Mouse (Mus musculus) heart, embryonic 13.5 days (tissue): Measurements from ENCODE around the gene Tmcc3. TPM values are rescaled to one million over a fixed set of nuclear protein-coding genes. Genes with fewer than 3 reads are reported as not detected.

Experiments used
- ATAC-seq: fragments of 200-750 bp; cut with Nextera tagmentation; 2 replicates; pipeline ENCODE4 v1.8.0; 2017; ENCODE audit warnings: moderate TSS enrichment; ENCODE audit not compliant: insufficient number of reproducible peaks, low FRiP score, low TSS enrichment; ENCODE audit errors: extremely low read depth
- H3K27ac ChIP-seq: fragments of 300-500 bp; sonication (generic); replicated peaks from 2 replicates; pipeline ENCODE4 v1.5.1; 2015; ENCODE audit warnings: moderate library complexity, mild to moderate bottlenecking, inconsistent platforms
- H3K27me3 ChIP-seq: fragments of 300-500 bp; sonication (generic); replicated peaks from 2 replicates; pipeline ENCODE4 v1.6.1; 2015; ENCODE audit warnings: mild to moderate bottlenecking, inconsistent platforms
- H3K36me3 ChIP-seq: fragments of 300-500 bp; sonication (generic); 2 replicates; pipeline ENCODE4 v1.6.1; 2015; ENCODE audit warnings: mild to moderate bottlenecking, inconsistent platforms
- H3K4me1 ChIP-seq: fragments of 300-500 bp; sonication (generic); 2 replicates; pipeline ENCODE4 v1.6.1; 2015; ENCODE audit warnings: inconsistent platforms
- H3K4me2 ChIP-seq: fragments of 300-500 bp; sonication (generic); 2 replicates; pipeline ENCODE4 v1.6.1; 2015; ENCODE audit warnings: inconsistent platforms, mild to moderate bottlenecking, moderate library complexity
- H3K4me3 ChIP-seq: fragments of 300-500 bp; sonication (generic); 2 replicates; pipeline ENCODE4 v1.5.1; 2015; ENCODE audit warnings: moderate library complexity, mild to moderate bottlenecking, inconsistent platforms
- H3K9ac ChIP-seq: fragments of 300-500 bp; sonication (generic); 2 replicates; pipeline ENCODE4 v1.6.1; 2015; ENCODE audit warnings: inconsistent platforms, mild to moderate bottlenecking, moderate library complexity
- H3K9me3 ChIP-seq: fragments of 300-500 bp; sonication (generic); 2 replicates; pipeline ENCODE4 v1.6.1; 2016; ENCODE audit warnings: inconsistent platforms
- WGBS: fragments of 180-500 bp; shearing (Covaris S2); methylation state at CpG from one replicate; pipeline ENCODE4 v1.1.7; 2015; ENCODE audit warnings: mixed read lengths; 5-methylcytosine and 5-hydroxymethylcytosine counted together
- polyA plus RNA-seq: library from polyadenylated mRNA; unstranded; fragments of >200 nt; fragmentation: Nextera tagmentation; extraction: Ambion mirVana; gene quantifications from 2 replicates; pipeline ENCODE4 v1.2.1, GENCODE M21; 2015

The Tmcc3 gene
- polyA plus RNA-seq, 1 experiment from 2014 or later, result 6.2 TPM

GRCm38 (mm10) chr10:94335047-94335446 is 23.3 kb downstream of the Tmcc3 start:
- no peak overlapping the region for H3K27ac ChIP-seq
- ATAC-seq, result no peak
- H3K36me3 ChIP-seq, result no peaks in the 10 kb centered on the region
- H3K4me1 ChIP-seq, result peaks cover 18% of the 10 kb centered on the region
- H3K9ac ChIP-seq, result no peak overlapping the region
- H3K27me3 ChIP-seq, result no peaks in the 10 kb centered on the region
- WGBS, result 72% methylated on average over 10 of the region's 10 CpGs
- H3K4me3 ChIP-seq, result no peak overlapping the region
- H3K4me2 ChIP-seq, result no peak overlapping the region
- no peaks in the 10 kb centered on the region for H3K9me3 ChIP-seq

DNA sequence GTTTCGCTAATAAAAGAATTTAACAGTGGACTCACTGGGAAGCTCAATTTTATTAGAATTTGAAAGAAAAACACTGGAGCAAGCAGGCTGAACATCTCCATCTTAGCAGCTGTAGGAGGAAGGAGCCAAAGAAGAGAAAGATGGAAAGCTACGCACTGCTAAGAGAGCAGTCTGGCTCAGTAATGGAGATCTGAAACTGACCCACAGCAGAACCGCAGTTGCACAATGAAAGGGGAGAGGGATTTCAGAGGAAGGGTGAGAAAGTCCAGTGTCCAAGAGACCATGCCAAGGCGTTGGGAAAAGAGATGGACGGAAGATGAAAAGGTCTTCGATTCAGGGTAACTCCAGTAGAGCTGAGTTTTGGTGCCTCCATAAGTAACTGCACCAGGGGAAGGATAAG is 24.3 kb downstream of the Tmcc3 start:
- no peak for ATAC-seq
- Histone ChIP-seq H3K4me3 (no peak overlapping the region), H3K9me3 (no peaks in the 10 kb centered on the region), H3K4me2 (no peak overlapping the region), H3K4me1 (peaks cover 8% of the 10 kb centered on the region; the same call in 1 of the 2 replicates), H3K27me3 (no peaks in the 10 kb centered on the region), H3K36me3 (no peaks in the 10 kb centered on the region), H3K9ac (no peak overlapping the region), H3K27ac (no peak overlapping the region)
- WGBS, result 82% methylated on average over 6 of the region's 6 CpGs

GRCm38 (mm10) chr10:94341501-94341900 is 29.8 kb downstream of the Tmcc3 start:
- 53% methylated on average over 17 of the region's 17 CpGs for WGBS
- H3K4me3 ChIP-seq, result peak overlapping the region; percentile 24; the same call in 1 of the 2 replicates

DNA sequence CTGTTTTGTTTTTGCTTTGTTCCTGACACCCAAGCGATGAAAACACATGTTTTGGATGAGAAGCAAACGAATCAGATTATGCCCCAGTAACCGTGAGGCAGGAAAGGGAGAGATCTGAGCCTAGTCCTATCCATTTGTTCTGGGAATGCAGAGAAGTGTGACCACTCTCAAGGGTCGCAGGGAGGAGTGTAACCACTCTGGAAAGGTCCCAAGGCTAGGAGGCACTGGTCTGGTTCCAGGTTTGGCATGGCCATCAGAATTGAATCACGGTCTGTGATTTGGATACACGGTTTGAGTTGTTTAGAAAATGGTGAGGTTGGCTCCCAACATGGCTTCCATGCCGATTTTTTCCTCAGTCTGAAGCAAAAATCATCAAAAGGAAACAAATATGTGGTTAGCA is 30.5 kb downstream of the Tmcc3 start:
- Histone ChIP-seq H3K27ac (no peak overlapping the region), H3K27me3 (no peaks in the 10 kb centered on the region), H3K36me3 (no peaks in the 10 kb centered on the region), H3K9me3 (no peaks in the 10 kb centered on the region), H3K4me1 (peaks cover 12% of the 10 kb centered on the region), H3K4me3 (no peak overlapping the region), H3K4me2 (no peak overlapping the region), H3K9ac (no peak overlapping the region)
- WGBS, result 69% methylated on average over 7 of the region's 7 CpGs
- no peak for ATAC-seq

More at GRCm38 (mm10) chr10:94341501-94341900, 29.8 kb downstream of the Tmcc3 start:
- Histone ChIP-seq H3K27ac (no peak overlapping the region), H3K4me1 (peaks cover 7% of the 10 kb centered on the region; the same call in 1 of the 2 replicates), H3K9ac (0 out of 2 replicates have a peak overlapping the region, but pooled peaks have one; percentile 24), H3K9me3 (no peaks in the 10 kb centered on the region), H3K27me3 (no peaks in the 10 kb centered on the region), H3K36me3 (no peaks in the 10 kb centered on the region), H3K4me2 (peak overlapping the region; percentile 43)
- no peak for ATAC-seq

DNA sequence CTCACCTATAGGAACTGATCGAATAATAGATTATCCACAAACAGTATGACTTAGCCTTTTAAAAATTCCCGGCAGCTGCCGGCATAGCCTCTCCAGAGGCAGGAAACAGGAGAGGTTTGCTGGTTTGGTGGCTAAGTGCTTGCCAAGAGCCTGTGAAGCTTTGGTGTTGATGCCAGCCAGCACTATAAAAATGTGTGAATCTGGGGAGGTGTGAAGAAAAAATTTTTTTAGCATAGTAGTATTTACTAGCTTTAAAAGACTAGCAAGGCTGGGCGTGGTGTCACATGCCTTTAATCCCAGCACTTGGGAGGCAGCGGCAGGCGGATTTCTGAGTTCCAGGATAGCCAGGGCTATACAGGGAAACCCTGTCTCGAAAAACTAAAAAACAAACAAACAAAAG is 31.8 kb downstream of the Tmcc3 start:
- no peak overlapping the region for H3K27ac ChIP-seq
- 73% methylated on average over 7 of the region's 7 CpGs for WGBS

GRCm38 (mm10) chr10:94344631-94345417 is 33.1 kb downstream of the Tmcc3 start:
- H3K4me3 ChIP-seq, result peak overlapping the region; percentile 13; the same call in 1 of the 2 replicates
- H3K36me3 ChIP-seq, result no peaks in the 10 kb centered on the region
- H3K27ac ChIP-seq, result no peak overlapping the region
- H3K27me3 ChIP-seq, result no peaks in the 10 kb centered on the region
- H3K9me3 ChIP-seq, result no peaks in the 10 kb centered on the region
- H3K4me1 ChIP-seq, result peaks cover 13% of the 10 kb centered on the region
- 42% methylated on average over 22 of the region's 22 CpGs for WGBS
- no peak for ATAC-seq
- H3K9ac ChIP-seq, result no peak overlapping the region
- H3K4me2 ChIP-seq, result peak overlapping the region; percentile 43

More for the DNA sequence above, 31.8 kb downstream of the Tmcc3 start:
- Histone ChIP-seq H3K4me2 (no peak overlapping the region), H3K4me3 (no peak overlapping the region), H3K9ac (no peak overlapping the region), H3K36me3 (no peaks in the 10 kb centered on the region), H3K4me1 (peaks cover 13% of the 10 kb centered on the region), H3K27me3 (no peaks in the 10 kb centered on the region), H3K9me3 (no peaks in the 10 kb centered on the region)
- ATAC-seq, result no peak

DNA sequence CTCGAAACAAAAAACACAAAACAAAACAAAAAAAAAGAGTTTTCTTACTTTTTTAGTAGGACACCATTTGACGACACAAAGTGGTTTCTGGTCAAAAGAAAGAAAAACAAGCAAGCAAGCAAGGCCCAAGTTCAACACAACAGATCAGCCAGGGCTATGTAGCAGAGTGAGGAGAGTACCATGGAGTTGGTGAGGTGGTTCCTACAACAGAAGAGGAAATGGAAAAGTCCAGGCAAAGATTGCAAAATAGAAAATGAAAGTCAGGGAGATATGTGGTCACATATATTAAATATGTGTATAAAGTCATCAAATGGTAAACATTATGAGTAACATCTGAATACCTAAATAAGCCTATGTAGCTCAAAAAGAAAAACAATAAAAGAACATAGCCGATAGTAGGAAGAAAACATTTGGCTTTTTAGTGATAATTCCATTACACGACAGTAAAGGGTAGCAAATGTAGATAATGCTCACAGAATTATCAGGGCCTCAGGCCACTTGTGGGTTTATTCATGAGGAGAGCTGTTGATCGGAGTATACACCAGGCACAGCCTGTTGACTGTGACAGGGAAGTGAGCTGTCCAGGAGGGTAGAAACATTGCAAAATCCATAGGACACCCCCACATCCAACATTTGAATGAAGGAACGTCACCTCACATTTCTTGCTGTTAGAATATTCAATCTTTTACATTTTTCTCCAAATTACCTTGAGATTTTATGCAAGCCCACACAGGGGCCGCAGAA is 33.9 kb downstream of the Tmcc3 start:
- Histone ChIP-seq H3K4me2 (no peak overlapping the region), H3K27ac (no peak overlapping the region), H3K9ac (no peak overlapping the region), H3K36me3 (no peaks in the 10 kb centered on the region), H3K4me1 (peaks cover 18% of the 10 kb centered on the region), H3K27me3 (no peaks in the 10 kb centered on the region), H3K4me3 (no peak overlapping the region), H3K9me3 (no peaks in the 10 kb centered on the region)
- ATAC-seq, result no peak
- 73% methylated on average over 7 of the region's 7 CpGs for WGBS

DNA sequence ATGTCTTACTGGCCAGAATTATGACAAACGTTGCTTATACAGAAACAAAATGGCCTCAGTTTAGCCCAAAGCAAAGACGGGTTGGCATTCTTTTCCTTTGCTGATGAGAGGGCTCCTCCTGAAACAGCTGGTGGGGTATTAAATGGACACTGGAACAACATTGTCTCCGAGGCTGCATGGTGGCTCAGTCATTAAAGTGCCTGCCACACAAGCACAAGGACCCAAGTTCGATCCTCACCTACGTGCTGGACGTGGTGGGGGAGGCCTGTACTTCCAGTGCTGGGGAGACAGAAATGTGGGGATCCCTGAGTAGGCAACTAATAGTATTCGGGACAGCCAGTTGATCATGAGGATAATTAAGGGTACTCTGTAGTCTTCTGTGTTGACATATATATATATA is 34.8 kb downstream of the Tmcc3 start:
- WGBS, result 87% methylated on average over 7 of the region's 7 CpGs

GRCm38 (mm10) chr10:94347296-94347695 is 35.5 kb downstream of the Tmcc3 start:
- no peak overlapping the region for H3K27ac ChIP-seq
- 69% methylated on average over 10 of the region's 10 CpGs for WGBS
- H3K9me3 ChIP-seq, result no peaks in the 10 kb centered on the region
- ATAC-seq, result no peak
- no peaks in the 10 kb centered on the region for H3K27me3 ChIP-seq
- H3K9ac ChIP-seq, result no peak overlapping the region
- no peak overlapping the region for H3K4me3 ChIP-seq
- H3K4me1 ChIP-seq, result peaks cover 25% of the 10 kb centered on the region
- H3K36me3 ChIP-seq, result no peaks in the 10 kb centered on the region
- no peak overlapping the region for H3K4me2 ChIP-seq

More for the DNA sequence above, 34.8 kb downstream of the Tmcc3 start:
- Histone ChIP-seq H3K9ac (no peak overlapping the region), H3K4me2 (no peak overlapping the region), H3K27me3 (no peaks in the 10 kb centered on the region), H3K9me3 (no peaks in the 10 kb centered on the region), H3K4me3 (no peak overlapping the region), H3K4me1 (peaks cover 25% of the 10 kb centered on the region), H3K27ac (no peak overlapping the region), H3K36me3 (no peaks in the 10 kb centered on the region)
- no peak for ATAC-seq

- H3K27me3 ChIP-seq, result no peaks in the 10 kb centered on the region
- no peaks in the 10 kb centered on the region for H3K9me3 ChIP-seq
- H3K4me1 ChIP-seq, result peaks cover 25% of the 10 kb centered on the region
- H3K27ac ChIP-seq, result no peak overlapping the region
- H3K9ac ChIP-seq, result no peak overlapping the region
- WGBS, result 90% methylated on average over 10 of the region's 10 CpGs
- no peak overlapping the region for H3K4me2 ChIP-seq
- no peak for ATAC-seq
- no peaks in the 10 kb centered on the region for H3K36me3 ChIP-seq
- H3K4me3 ChIP-seq, result no peak overlapping the region
Observed at GRCm38 (mm10) chr10:94347959-94348358, 36.2 kb downstream of the Tmcc3 start.

DNA sequence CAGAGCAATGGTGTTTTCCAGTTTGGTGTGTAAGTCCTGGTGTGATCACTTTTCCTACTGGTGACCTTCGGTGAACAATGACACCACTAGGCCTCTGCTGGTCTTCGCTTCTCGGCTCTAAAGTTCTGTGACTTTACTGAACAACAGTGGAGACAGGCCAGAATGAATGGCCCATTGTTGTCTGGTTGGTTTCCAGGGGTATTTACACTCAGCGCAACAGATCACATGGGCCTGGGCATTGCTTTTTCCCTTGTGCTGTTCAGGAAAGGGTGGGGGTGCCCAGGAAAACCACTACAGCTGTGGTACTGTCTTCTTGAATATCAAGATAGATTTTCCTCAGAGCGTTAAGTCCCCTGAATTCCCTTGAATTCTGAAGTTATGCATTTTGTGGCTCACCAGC is 38.5 kb downstream of the Tmcc3 start:
- ATAC-seq, result no peak
- Histone ChIP-seq H3K27me3 (no peaks in the 10 kb centered on the region), H3K4me1 (peaks cover 23% of the 10 kb centered on the region), H3K27ac (no peak overlapping the region), H3K9ac (no peak overlapping the region), H3K4me3 (no peak overlapping the region), H3K36me3 (no peaks in the 10 kb centered on the region), H3K4me2 (no peak overlapping the region), H3K9me3 (no peaks in the 10 kb centered on the region)
- 75% methylated on average over 5 of the region's 5 CpGs for WGBS
